Mouse (Mus musculus) lung, postnatal 0 days (tissue): Measurements from ENCODE around the gene Gm17359. TPM values are rescaled to one million over a fixed set of nuclear protein-coding genes. Genes with fewer than 3 reads are reported as not detected.

Source experiments
- ATAC-seq: fragments of 200-750 bp; cut with Nextera tagmentation; 2 replicates; pipeline ENCODE4 v1.8.0; 2017; ENCODE audit warnings: moderate library complexity
- DNase-seq: peaks from one replicate; pipeline ENCODE4 v3.0.0-alpha.2; 2016; ENCODE audit warnings: low spot score
- H3K27ac ChIP-seq: fragments of 300-500 bp; sonication (generic); 2 replicates; pipeline ENCODE4 v1.5.1; 2014; ENCODE audit warnings: antibody characterized with exemption, mild to moderate bottlenecking, low read length, mixed read lengths
- H3K27me3 ChIP-seq: fragments of 300-500 bp; sonication (generic); replicated peaks from 2 replicates; pipeline ENCODE4 v1.6.1; 2014; ENCODE audit warnings: low read length, mixed read lengths; ENCODE audit not compliant: insufficient read depth
- H3K36me3 ChIP-seq: fragments of 300-500 bp; sonication (generic); 2 replicates; pipeline ENCODE4 v1.6.1; 2014; ENCODE audit warnings: low read length, mixed read lengths; ENCODE audit not compliant: insufficient read depth
- H3K4me1 ChIP-seq: fragments of 300-500 bp; sonication (generic); 2 replicates; pipeline ENCODE4 v1.6.1; 2014; ENCODE audit warnings: antibody characterized with exemption, low read depth, low read length, mixed read lengths; ENCODE audit not compliant: insufficient read depth
- H3K4me2 ChIP-seq: fragments of 300-500 bp; sonication (generic); replicated peaks from 2 replicates; pipeline ENCODE4 v1.6.1; 2014; ENCODE audit warnings: low read depth, mild to moderate bottlenecking, low read length, moderate library complexity, mixed read lengths
- H3K4me3 ChIP-seq: fragments of 300-500 bp; sonication (generic); 2 replicates; pipeline ENCODE4 v1.5.1; 2014; ENCODE audit warnings: low read depth, low read length
- H3K9ac ChIP-seq: fragments of 300-500 bp; sonication (generic); replicated peaks from 2 replicates; pipeline ENCODE4 v1.6.1; 2014; ENCODE audit warnings: low read depth, mild to moderate bottlenecking
- H3K9me3 ChIP-seq: fragments of 300-500 bp; sonication (generic); 2 replicates; pipeline ENCODE4 v1.6.1; 2016; ENCODE audit warnings: low read length, mixed read lengths
- CTCF ChIP-seq: IDR thresholded peaks from 2 replicates; pipeline ENCODE4 v1.5.1; 2016; ENCODE audit warnings: antibody characterized with exemption, mild to moderate bottlenecking
- EP300 ChIP-seq: IDR thresholded peaks from 2 replicates; pipeline ENCODE4 v1.6.1; 2016; ENCODE audit warnings: antibody characterized with exemption, mild to moderate bottlenecking, control low read depth
- WGBS: fragments of 180-500 bp; shearing (Covaris S2); extraction: QIAGEN DNeasy Blood & Tissue Kit; methylation state at CpG from one replicate; pipeline ENCODE4 v1.1.7; 2014; 5-methylcytosine and 5-hydroxymethylcytosine counted together
- polyA plus RNA-seq: library from polyadenylated mRNA; unstranded; fragments of >200 nt; fragmentation: Nextera tagmentation; extraction: Ambion mirVana; gene quantifications from 2 replicates; pipeline ENCODE4 v1.2.1, GENCODE M21; 2015

The Gm17359 gene
- polyA plus RNA-seq, 1 experiment from 2014 or later, result not detected

DNA sequence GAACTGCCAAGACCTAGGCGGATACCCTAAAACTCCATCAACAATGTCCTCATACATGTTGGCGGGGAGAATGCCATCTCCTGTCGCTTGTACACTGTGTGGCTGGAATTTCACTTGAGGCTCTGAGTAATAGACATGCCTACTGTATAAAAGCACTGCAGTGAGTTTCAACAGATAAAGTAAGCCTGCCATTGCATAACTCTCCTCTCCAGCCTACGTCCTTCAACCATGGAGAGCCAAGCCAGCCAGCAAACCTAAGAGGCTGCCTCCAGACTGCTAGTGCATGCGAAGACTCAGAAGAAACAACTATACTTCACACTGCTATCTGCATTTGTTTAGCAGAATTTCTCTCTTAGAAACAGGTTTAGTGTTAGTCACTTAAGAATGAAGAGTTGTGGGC, 135.9 kb downstream of the Gm17359 start:
- Histone ChIP-seq H3K4me3 (no peak overlapping the region), H3K27ac (no peak overlapping the region), H3K36me3 (0 out of 2 replicates have a peak, but pooled peaks cover 7% of the 10 kb centered on the region), H3K4me1 (no peaks in the 10 kb centered on the region), H3K4me2 (no peak overlapping the region), H3K27me3 (no peaks in the 10 kb centered on the region), H3K9ac (no peak overlapping the region), H3K9me3 (no peaks in the 10 kb centered on the region)
- DNase-seq (peak; percentile 88), ATAC-seq (peak; percentile 95)
- TF ChIP-seq EP300 (peak; percentile 80), CTCF (no peak)
- 54% methylated on average over 5 of the region's 5 CpGs for WGBS

DNA sequence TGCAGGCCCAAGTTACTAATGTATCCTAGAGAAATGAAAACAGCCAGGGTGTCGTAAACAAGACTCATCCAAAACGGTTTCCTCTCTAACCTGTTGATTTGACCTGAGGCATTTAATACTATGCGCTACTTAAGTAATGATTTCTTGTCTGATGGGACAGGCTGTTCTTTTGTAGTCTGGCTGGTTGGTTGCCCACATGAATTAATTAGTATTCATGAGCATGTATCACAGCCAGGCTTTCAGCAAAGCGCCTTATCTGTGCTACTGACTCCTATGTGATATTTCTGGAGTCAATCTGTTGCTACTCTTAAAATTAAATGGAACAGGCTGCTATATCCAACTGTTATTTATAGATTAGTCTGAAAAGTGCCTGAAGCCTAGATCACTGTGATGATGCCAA, 138.4 kb downstream of the Gm17359 start:
- H3K27ac ChIP-seq, result no peak overlapping the region
- H3K36me3 ChIP-seq, result peaks cover 17% of the 10 kb centered on the region
- WGBS, result 87% methylated on average over 4 of the region's 4 CpGs
- ATAC-seq (no peak), DNase-seq (no peak)
- H3K9ac ChIP-seq, result no peak overlapping the region
- no peaks in the 10 kb centered on the region for H3K27me3 ChIP-seq
- no peak overlapping the region for H3K4me2 ChIP-seq
- no peaks in the 10 kb centered on the region for H3K9me3 ChIP-seq
- H3K4me1 ChIP-seq, result no peaks in the 10 kb centered on the region
- H3K4me3 ChIP-seq, result no peak overlapping the region
- TF ChIP-seq EP300 (no peak), CTCF (no peak)

DNA sequence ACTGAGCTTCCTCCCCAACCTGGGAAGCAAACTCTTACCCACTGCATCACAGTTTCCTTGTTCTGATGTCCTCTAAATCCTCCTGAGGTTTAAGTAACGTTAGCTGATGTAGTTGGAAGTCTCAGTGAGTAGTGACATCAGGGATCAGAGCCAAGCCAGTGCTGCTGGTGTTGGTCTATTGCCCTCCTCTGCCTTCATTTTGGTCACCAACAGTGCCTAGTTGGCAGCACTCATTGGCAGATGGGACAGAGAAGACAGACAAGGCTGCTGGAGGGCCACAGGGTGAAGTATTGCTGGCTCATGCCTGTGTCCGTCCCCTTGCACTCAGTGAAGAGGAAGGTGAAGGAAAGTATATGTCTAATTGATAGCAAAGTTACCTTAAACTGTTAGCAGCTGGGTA, 139.5 kb downstream of the Gm17359 start:
- no peak for ATAC-seq
- H3K36me3 ChIP-seq, result peaks cover 28% of the 10 kb centered on the region
- no peaks in the 10 kb centered on the region for H3K9me3 ChIP-seq
- no peak for DNase-seq
- H3K9ac ChIP-seq, result no peak overlapping the region
- 80% methylated on average over 2 of the region's 2 CpGs for WGBS
- H3K27me3 ChIP-seq, result no peaks in the 10 kb centered on the region
- no peak overlapping the region for H3K4me3 ChIP-seq
- no peak overlapping the region for H3K4me2 ChIP-seq
- TF ChIP-seq EP300 (no peak), CTCF (no peak)
- H3K4me1 ChIP-seq, result no peaks in the 10 kb centered on the region
- no peak overlapping the region for H3K27ac ChIP-seq

DNA sequence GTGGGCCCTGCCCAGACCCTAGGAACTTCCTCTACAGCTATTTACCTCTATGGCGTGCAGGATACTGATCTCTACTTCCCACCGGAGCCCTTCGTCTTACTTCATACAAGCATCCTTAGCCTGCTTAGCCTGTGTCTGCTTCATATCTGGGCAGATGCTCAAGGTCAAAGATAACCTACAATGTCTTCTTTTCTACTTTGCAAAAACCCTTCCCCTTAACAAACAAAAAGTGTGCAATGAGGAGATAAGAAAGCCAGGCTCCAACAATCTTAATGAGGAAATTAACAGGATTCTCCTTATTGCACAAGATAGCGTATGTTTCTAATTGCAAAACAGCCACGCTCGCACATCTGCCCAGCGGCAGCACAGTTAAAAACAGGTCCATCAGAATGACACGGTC, 141.9 kb downstream of the Gm17359 start:
- H3K9me3 ChIP-seq, result no peaks in the 10 kb centered on the region; the same call in 1 of the 2 replicates
- no peak overlapping the region for H3K27ac ChIP-seq
- H3K36me3 ChIP-seq, result peaks cover 37% of the 10 kb centered on the region
- ATAC-seq (no peak), DNase-seq (no peak)
- H3K4me1 ChIP-seq, result no peaks in the 10 kb centered on the region
- H3K27me3 ChIP-seq, result no peaks in the 10 kb centered on the region
- no peak overlapping the region for H3K4me3 ChIP-seq
- TF ChIP-seq CTCF (no peak), EP300 (no peak)
- WGBS, result 82% methylated on average over 8 of the region's 8 CpGs
- H3K9ac ChIP-seq, result no peak overlapping the region
- H3K4me2 ChIP-seq, result no peak overlapping the region

DNA sequence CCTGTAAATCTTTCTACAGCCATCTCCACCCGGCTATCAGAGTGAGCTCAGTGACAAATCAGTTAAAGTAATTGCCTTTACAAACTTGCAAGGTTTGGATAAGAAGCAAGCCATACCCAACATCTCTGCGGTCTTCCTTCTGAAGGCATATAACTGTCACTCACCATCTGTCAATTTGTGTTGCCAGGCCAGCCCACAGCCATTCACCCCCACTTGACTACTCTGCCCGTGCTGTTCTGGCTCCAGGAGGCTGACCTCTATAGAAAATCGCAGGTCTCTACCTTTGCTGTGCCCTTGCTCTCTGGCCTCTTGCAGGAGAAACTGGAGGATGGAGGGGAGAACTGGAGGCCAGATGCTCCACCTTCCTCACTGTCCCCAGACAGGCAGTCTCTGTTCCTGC, 142.4 kb downstream of the Gm17359 start:
- no peak overlapping the region for H3K4me3 ChIP-seq
- H3K27me3 ChIP-seq, result no peaks in the 10 kb centered on the region
- TF ChIP-seq CTCF, result no peak
- TF ChIP-seq EP300, result no peak
- H3K36me3 ChIP-seq, result peaks cover 37% of the 10 kb centered on the region
- no peaks in the 10 kb centered on the region for H3K4me1 ChIP-seq
- DNase-seq, result no peak
- no peak overlapping the region for H3K27ac ChIP-seq
- no peak overlapping the region for H3K4me2 ChIP-seq
- H3K9ac ChIP-seq, result no peak overlapping the region
- ATAC-seq, result no peak
- 83% methylated on average over 4 of the region's 4 CpGs for WGBS
- no peaks in the 10 kb centered on the region; the same call in 1 of the 2 replicates for H3K9me3 ChIP-seq

DNA sequence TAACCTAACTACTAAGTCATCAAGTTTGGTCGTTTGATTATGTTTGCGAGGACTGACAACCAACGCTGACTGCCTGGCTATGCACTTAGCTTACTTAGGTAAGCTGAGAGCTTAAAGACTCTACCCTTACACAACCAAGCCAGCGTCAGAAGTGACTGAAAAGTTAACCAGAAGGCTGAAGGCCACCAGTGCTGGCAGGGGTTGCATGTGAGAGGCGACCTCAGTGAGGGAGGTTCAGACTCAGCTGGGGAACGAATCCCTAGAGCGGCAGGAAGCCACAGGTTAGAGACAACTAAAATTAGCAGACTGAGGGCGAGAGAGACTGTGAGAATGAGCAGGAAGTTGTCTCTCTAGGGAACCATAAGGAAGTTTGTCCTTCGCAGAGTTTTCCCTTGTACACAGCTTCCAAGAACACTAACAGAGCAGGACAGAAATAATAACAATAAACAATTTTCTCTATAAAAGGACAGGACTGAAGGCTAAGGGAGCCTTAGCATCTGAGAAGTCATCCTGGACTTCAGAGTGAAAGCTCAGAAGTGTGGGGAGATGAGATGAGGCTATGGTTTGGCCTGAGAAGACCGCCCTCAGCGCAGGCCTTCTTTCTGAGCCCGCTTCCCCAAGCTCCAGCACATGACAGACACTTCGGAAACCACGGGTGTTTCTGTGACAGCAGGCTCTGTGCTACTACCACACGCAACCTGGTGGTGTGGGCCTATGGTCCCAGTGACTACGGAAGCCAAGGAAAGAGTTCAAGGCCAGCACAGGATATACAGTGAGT, 148.0 kb downstream of the Gm17359 start:
- Histone ChIP-seq H3K9me3 (no peaks in the 10 kb centered on the region; the same call in 1 of the 2 replicates), H3K36me3 (peaks cover 41% of the 10 kb centered on the region), H3K4me3 (no peak overlapping the region), H3K27me3 (no peaks in the 10 kb centered on the region), H3K4me2 (no peak overlapping the region), H3K9ac (no peak overlapping the region), H3K4me1 (no peaks in the 10 kb centered on the region), H3K27ac (no peak overlapping the region)
- ATAC-seq, result peak; percentile 78
- DNase-seq, result peak; percentile 28
- 80% methylated on average over 16 of the region's 16 CpGs for WGBS
- TF ChIP-seq CTCF (no peak), EP300 (no peak)
